Mouse (Mus musculus) ZHBTc4 (cell line): ENCODE data around the gene Atp23.
"Not testable (repeated sequence)": the region's sequence is repeated elsewhere in the genome, so short reads cannot be mapped to it uniquely, and the experiment has no call there.

Experiments
- DNase-seq: peaks from one replicate; pipeline ENCODE4 v3.0.0-alpha.2; 2011; ENCODE audit warnings: low read depth, low spot score

Gene Atp23

GRCm38 (mm10) chr10:126826982-126827381, 74.2 kb downstream of the Atp23 start:
- DNase-seq = no peak

GRCm38 (mm10) chr10:126826216-126826615, 74.9 kb downstream of the Atp23 start:
- not testable (repeated sequence) for DNase-seq

- DNase-seq = no peak
Measured at GRCm38 (mm10) chr10:126822418-126822817, 78.7 kb downstream of the Atp23 start.
